Mouse (Mus musculus) adrenal gland, adult 10 weeks (tissue): ENCODE data around the gene Grwd1. TPM values are rescaled to one million over a fixed set of nuclear protein-coding genes. Genes with fewer than 3 reads are reported as not detected.

ENCODE experiments used
- polyA plus RNA-seq: library from polyadenylated mRNA; stranded (reverse); fragments of 350-450 nt; fragmentation: Illumina TruSeq; extraction: RNeasy Lipid Tissue Mini Kit (QIAGEN cat#74804); gene quantifications from one replicate; pipeline ENCODE4 v1.2.3, GENCODE M21; 2014; ENCODE audit warnings: low read depth, low replicate concordance

Gene Grwd1
- polyA plus RNA-seq = 1.9 TPM

DNA sequence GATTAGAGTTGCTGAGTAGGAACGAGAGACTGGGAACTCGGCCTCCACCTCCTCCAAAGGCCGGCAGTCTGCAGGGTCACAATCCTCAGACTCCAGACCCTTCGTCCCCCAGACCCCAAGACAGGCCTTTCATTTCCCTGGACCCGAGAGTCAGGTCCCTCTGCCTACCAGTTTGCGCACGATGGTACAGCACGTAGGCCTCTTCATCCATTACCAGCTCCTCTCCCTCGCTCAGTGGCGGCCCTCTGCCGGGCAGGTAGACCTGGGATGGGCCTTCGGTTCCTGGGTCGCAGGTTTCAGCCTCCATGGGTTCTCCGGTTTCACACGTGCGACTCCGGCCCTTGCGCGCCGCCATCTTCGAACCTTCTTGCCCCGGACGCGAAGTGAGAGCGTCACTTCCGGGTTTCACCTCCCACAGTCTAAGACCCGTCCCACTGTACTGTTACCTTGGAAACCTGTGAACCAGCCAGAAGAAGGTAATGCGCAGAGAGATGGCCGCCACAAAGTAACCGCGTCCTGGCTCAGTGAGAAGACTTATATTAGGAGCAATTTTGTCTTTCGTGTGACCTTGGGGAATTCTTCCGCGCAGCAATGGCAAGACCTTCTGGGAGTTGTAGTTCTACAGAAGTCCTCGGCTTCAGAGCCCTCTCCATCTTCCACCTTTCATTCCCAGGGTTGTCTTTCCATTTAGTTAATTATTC lies at the start of gene Grwd1:
Gene Grwd1, minus strand, starts transcription at position 518 of the 701 bp plus-strand sequence.

DNA sequence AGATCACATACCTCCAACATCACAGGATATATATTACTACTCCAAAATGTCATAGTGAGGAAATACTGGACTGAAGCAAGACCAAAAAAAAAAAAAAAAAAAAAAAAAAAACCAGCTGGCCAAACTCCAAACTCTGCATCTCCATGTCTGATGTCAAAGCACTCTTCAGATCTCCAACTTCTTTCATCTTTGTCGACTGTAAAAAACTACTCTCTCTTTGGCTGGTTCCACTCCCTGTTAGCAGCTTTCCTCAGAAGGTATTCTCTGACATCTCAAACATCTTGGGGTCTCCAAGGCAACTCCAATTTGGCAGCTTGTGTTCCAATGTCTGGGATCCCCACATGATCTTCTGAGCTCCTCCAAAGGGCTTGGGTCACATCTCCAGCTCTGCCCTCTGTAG lies 47.5 kb upstream of the Grwd1 start, which contains the start of gene Grin2d:
Gene Grin2d, minus strand, starts transcription at position 101 of the 400 bp plus-strand sequence.

DNA sequence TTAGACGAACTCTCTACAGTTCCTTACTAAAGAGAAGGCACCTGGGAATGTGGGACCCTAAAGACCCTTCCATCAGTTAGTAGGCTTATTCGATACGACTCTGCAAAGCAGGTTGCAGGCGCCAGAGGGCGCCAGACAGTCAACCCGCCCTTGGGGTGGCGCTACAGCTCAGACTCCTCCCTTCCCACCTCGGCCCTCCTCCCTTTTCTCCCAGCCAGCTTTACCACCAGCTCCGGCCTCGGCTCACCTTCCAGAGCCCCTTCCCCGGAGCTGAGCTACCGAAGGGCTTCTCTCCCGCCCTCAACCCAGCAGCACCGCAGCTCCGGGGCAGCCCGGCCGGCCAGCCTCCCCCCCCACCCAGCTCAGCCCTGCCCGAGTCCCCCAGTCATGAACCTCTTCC lies 41.9 kb upstream of the Grwd1 start, which contains the start of gene Kdelr1:
Gene Kdelr1, plus strand, starts transcription at position 149 of the 400 bp plus-strand sequence.

DNA sequence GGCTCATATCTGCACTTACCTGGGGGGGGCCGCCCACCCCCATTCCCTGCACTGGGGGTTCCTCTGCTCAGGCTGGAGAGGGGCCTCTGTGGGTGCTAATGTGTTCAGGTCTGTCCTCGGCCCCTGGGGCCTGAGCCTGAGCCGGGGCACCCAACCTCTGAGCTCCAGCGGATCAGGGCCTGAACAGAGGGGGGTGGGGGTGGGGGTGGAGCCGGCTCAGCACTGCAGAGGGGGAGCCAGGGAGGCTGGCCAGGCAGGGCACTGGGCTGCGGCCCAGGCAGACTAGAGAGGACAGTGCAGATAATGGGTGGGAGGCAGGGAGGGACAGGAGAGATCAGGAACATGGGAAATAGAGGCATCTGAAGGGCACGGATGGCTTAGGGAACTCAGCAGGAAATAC lies 6.1 kb downstream of the Grwd1 start, which contains the start of gene Kcnj14:
Gene Kcnj14, minus strand, starts transcription at position 185 of the 400 bp plus-strand sequence.

DNA sequence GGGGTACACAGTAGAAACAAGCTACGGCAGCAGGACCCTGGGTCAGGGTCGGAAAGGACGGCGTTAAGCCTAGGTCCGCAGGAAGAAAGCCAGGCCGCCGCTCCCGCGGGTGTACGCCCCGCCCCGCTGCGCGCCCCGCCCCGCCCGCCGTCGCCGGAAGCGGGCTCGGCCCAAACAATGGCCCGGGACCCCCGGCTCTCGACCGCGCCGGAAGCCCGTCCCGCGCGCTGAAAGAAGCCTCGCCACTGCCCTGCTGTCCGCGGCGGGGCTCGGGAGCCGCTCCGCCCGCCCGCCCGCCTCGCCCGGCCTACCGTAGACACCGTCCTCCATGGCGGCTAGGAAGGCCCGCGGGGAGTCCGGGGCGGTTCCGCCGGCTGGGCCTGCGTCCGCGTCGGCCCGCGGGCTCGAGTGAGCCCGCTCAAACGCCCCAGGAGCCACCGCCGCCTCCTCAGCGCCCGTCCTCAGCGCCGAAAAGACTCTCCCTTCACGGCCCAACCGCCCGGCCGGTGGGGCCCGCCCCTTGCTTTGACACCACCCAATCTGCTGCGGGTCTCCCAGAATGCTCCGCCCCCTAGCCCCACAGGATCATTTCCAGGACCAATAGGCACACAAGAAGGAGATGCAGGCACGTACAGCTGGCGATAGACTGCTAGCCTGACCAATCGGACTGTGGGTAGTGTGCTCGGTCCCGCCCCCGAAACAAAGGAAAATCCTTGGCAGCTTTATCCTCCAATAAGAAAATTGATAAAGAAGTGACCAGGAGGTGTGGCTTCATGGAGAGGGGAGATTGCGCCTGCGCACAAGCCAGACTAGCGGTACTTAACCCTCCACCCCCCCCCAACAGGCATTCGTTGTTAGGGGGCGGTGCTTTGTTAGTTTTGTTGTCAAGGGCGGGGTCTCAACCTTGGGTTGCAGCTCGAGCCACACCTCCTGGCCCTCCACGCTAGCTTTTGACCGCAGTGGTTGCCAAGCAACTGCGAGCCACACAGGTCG lies 16.7 kb downstream of the Grwd1 start, which contains the start of gene Cyth2:
Gene Cyth2, minus strand, starts transcription at position 795 of the 993 bp plus-strand sequence.

DNA sequence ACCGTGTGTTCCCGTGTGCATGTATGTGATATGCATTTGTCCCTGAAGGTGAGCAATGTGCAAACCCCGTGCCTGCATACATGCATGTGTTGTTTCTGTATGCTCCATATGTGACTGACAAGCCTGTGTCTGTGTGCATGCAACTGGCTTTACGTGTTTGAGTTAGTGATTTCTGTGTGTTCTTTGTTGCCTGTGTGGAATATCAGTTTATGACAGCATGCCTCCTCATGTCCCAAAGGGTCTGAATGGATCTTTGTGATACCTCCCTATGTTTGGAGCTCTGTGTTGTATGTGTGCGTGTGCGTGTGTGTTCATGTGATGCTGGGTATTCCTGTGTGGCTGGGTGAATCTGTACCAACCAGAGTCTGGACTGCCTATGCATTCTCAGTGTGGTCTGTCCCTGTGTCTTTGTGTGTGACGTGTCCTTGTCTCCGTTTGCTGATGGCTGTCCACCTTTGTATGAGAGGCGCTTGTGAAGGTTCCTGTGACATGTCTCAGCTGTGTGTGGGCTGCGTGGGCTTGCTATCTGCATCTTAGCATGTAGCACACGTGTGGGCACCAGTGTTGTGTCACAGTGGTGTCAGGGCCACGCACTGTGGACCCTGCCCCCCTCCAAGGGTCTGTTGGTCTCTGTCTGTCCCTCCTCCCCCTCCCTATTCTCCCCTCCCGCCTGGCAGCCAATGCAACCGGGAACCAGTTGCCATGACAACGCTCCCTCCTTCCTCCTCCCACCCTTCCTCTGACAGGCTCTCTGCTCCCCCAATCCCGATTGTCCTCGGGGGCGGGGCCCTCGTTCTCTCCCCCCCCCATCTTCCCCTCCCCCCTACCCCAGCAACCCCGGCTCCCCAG lies 46.0 kb downstream of the Grwd1 start, which contains the start of gene Sult2b1:
Gene Sult2b1, minus strand, starts transcription at position 146 of the 849 bp plus-strand sequence.

DNA sequence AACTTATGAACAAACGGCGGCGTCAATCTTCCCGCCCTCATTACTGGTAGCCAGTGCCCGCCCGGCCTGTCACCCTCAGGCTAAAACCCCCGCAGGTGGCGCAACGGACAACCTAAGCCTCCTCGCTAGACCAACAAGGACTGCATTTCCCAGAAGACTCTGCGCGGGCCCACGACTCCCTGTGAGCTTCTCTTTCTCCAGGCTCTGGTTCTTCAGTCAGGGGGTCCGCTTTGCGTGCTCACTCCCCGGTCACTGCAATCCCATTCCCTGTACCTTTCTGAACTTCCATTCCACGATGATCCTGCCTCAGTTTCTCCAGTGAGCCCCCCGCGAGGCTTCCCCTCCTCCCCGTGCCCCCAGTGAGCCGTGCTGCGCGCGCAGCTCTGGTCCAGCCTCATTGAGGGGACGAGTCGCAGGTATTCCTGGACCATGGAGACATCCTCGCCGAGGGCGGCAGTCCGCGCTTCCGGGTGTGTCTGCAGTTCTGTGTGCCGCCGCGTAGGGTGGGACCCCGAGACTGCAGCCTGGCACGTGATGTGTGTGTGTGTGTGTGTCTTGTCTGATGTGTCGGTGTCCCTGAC lies 47.1 kb downstream of the Grwd1 start, which contains the start of gene Lmtk3:
Gene Lmtk3, plus strand, starts transcription at position 228 of the 581 bp plus-strand sequence.

Other genes starting within 250 kb of the Grwd1 start
- gene Fgf21, start 215.5 kb downstream of the Grwd1 start, polyA plus RNA-seq = not detected
- not detected for gene Fut1, start 213.7 kb downstream of the Grwd1 start, polyA plus RNA-seq
- gene Izumo1, start 209.1 kb downstream of the Grwd1 start, polyA plus RNA-seq = not detected
- 0.23 TPM for gene Rasip1, start 203.5 kb downstream of the Grwd1 start, polyA plus RNA-seq
- gene Mamstr, start 191.0 kb downstream of the Grwd1 start, polyA plus RNA-seq = 0.17 TPM
- gene Fut2, start 164.6 kb downstream of the Grwd1 start, polyA plus RNA-seq = not detected
- not detected for gene Ntn5, start 146.9 kb downstream of the Grwd1 start, polyA plus RNA-seq
- gene Sec1, start 136.5 kb downstream of the Grwd1 start, polyA plus RNA-seq = not detected
- gene Car11, start 131.1 kb downstream of the Grwd1 start, polyA plus RNA-seq = 0.93 TPM
- 9.2 TPM for gene Dbp, start 125.9 kb downstream of the Grwd1 start, polyA plus RNA-seq
- gene Rpl18, start 115.5 kb downstream of the Grwd1 start, polyA plus RNA-seq = not detected
- 0.82 TPM for gene Sphk2, start 112.9 kb downstream of the Grwd1 start, polyA plus RNA-seq
- gene Fam83e, start 109.7 kb downstream of the Grwd1 start, polyA plus RNA-seq = not detected
- gene Spaca4, start 105.1 kb downstream of the Grwd1 start, polyA plus RNA-seq = not detected
- gene Lmtk3, start 47.2 kb downstream of the Grwd1 start, polyA plus RNA-seq = not detected
- gene Sult2b1, start 46.3 kb downstream of the Grwd1 start, polyA plus RNA-seq = not detected
- 25.3 TPM for gene Cyth2, start 16.4 kb downstream of the Grwd1 start, polyA plus RNA-seq
- not detected for gene Kcnj14, start 6.2 kb downstream of the Grwd1 start, polyA plus RNA-seq
- gene Kdelr1, start 41.8 kb upstream of the Grwd1 start, polyA plus RNA-seq = 84.8 TPM
- gene Grin2d, start 47.4 kb upstream of the Grwd1 start, polyA plus RNA-seq = not detected
- gene Syngr4, start 65.8 kb upstream of the Grwd1 start, polyA plus RNA-seq = not detected
- 4.7 TPM for gene Tmem143, start 66.0 kb upstream of the Grwd1 start, polyA plus RNA-seq
- 15.2 TPM for gene Emp3, start 90.5 kb upstream of the Grwd1 start, polyA plus RNA-seq
- gene Ccdc114, start 93.1 kb upstream of the Grwd1 start, polyA plus RNA-seq = 3.8 TPM
- gene Abcc6, start 199.4 kb upstream of the Grwd1 start, polyA plus RNA-seq = not detected
- gene Nomo1, start 202.8 kb upstream of the Grwd1 start, polyA plus RNA-seq = 5.0 TPM